Mouse (Mus musculus): ENCODE results near the gene Oaz1. TPM values are rescaled to one million over a fixed set of nuclear protein-coding genes. Genes with fewer than 3 reads are reported as not detected.

The Oaz1 gene
- total RNA-seq, 1 experiment from 2014 or later = 288 TPM

Other genes with a start within 250 kb of the Oaz1 start
- gene Klf16, start 249.3 kb upstream of the Oaz1 start, total RNA-seq (2017) = 8.6 and 10.6 TPM in 2 replicates
- 15.3 and 29.6 TPM in 2 replicates for gene Abhd17a, start 236.3 kb upstream of the Oaz1 start, total RNA-seq (2017)
- 10.8 and 13.3 TPM in 2 replicates for gene Scamp4, start 223.8 kb upstream of the Oaz1 start, total RNA-seq (2017)
- 0.96 TPM in 1 of 2 replicates, not detected in the other for gene Adat3, start 223.8 kb upstream of the Oaz1 start, total RNA-seq (2017)
- gene Gm49322, start 220.6 kb upstream of the Oaz1 start, total RNA-seq (2017) = 0.24 and 0.27 TPM in 2 replicates
- gene Csnk1g2, start 203.8 kb upstream of the Oaz1 start, total RNA-seq (2017) = 132 and 167 TPM in 2 replicates
- 19.2 and 27.1 TPM in 2 replicates for gene Btbd2, start 169.6 kb upstream of the Oaz1 start, total RNA-seq (2017)
- 37.5 and 55.6 TPM in 2 replicates for gene Mknk2, start 148.5 kb upstream of the Oaz1 start, total RNA-seq (2017)
- gene Mob3a, start 124.7 kb upstream of the Oaz1 start, total RNA-seq (2017) = 42.9 and 49.3 TPM in 2 replicates
- 6.4 and 10.4 TPM in 2 replicates for gene Izumo4, start 124.5 kb upstream of the Oaz1 start, total RNA-seq (2017)
- 33.6 and 39.4 TPM in 2 replicates for gene Ap3d1, start 84.4 kb upstream of the Oaz1 start, total RNA-seq (2017)
- 7.6 and 19.5 TPM in 2 replicates for gene Dot1l, start 71.5 kb upstream of the Oaz1 start, total RNA-seq (2017)
- gene Sf3a2, start 28.5 kb upstream of the Oaz1 start, total RNA-seq (2017) = 26.6 and 46.7 TPM in 2 replicates
- gene Plekhj1, start 28.0 kb upstream of the Oaz1 start, total RNA-seq (2017) = 36.7 and 43.0 TPM in 2 replicates
- 0.58 TPM in 1 of 2 replicates, not detected in the other for gene Amh, start 21.4 kb upstream of the Oaz1 start, total RNA-seq (2017)
- gene Jsrp1, start 13.2 kb upstream of the Oaz1 start, total RNA-seq (2017) = not detected in 2 replicates
- gene Lingo3, start 17.4 kb downstream of the Oaz1 start, total RNA-seq (2017) = 0.05 TPM in 1 of 2 replicates, not detected in the other
- gene Lsm7, start 28.6 kb downstream of the Oaz1 start, total RNA-seq (2017) = 398 and 403 TPM in 2 replicates
- gene Sppl2b, start 28.6 kb downstream of the Oaz1 start, total RNA-seq (2017) = 29.8 and 37.1 TPM in 2 replicates
- gene Tmprss9, start 45.2 kb downstream of the Oaz1 start, total RNA-seq (2017) = not detected in 2 replicates
- gene Timm13, start 74.3 kb downstream of the Oaz1 start, total RNA-seq (2017) = 40.2 and 52.3 TPM in 2 replicates
- 44.0 and 46.6 TPM in 2 replicates for gene Lmnb2, start 91.6 kb downstream of the Oaz1 start, total RNA-seq (2017)
- gene Gadd45b, start 103.4 kb downstream of the Oaz1 start, total RNA-seq (2017) = 6.9 and 7.5 TPM in 2 replicates
- gene Gng7, start 188.3 kb downstream of the Oaz1 start, total RNA-seq (2017) = 0.18 and 2.2 TPM in 2 replicates
- not detected in 2 replicates for gene Diras1, start 199.0 kb downstream of the Oaz1 start, total RNA-seq (2017)
- 4.1 and 5.5 TPM in 2 replicates for gene Slc39a3, start 210.8 kb downstream of the Oaz1 start, total RNA-seq (2017)
- 41.4 and 43.1 TPM in 2 replicates for gene Sgta, start 233.5 kb downstream of the Oaz1 start, total RNA-seq (2017)
- 18.6 and 25.9 TPM in 2 replicates for gene Thop1, start 243.4 kb downstream of the Oaz1 start, total RNA-seq (2017)

All from common myeloid progenitor, adult 5-6 weeks (primary cell).